Mouse (Mus musculus) layer of hippocampus, adult 18-20 months (tissue): Measurements from ENCODE around the gene Gm49378. TPM values are rescaled to one million over a fixed set of nuclear protein-coding genes. Genes with fewer than 3 reads are reported as not detected.

Experiments used
- DNase-seq, 2 experiments: peaks; one replicate each; pipeline ENCODE4 v3.0.0; 2022; ENCODE audit warnings: low spot score in 2 of 2
- total RNA-seq, 2 experiments: library from RNA; stranded (reverse); gene quantifications; 2 replicates each; pipeline ENCODE4 v1.2.3; 2021

Gene Gm49378
- total RNA-seq, 2 experiments from 2014 or later, result 2.7 to 3.8 TPM

- DNase-seq, result peak; percentile 88 to 93
Observed at GRCm38 (mm10) chr14:55590748-55591330, 46.9 kb downstream of the Gm49378 start, which contains the start of gene Psme2. TSS of gene Psme2 (minus strand) at chr14:55591113.

- DNase-seq, result no peak
Observed at GRCm38 (mm10) chr14:55589771-55590448, 47.8 kb downstream of the Gm49378 start.

- DNase-seq, result no peak
Observed at GRCm38 (mm10) chr14:55589271-55589670, 48.4 kb downstream of the Gm49378 start.

- no peak for DNase-seq
Observed at GRCm38 (mm10) chr14:55586149-55586548, 51.5 kb downstream of the Gm49378 start.

GRCm38 (mm10) chr14:55585566-55585960, 52.1 kb downstream of the Gm49378 start:
- DNase-seq, result no peak

- peak; percentile 49 to 67 for DNase-seq
Observed at GRCm38 (mm10) chr14:55584702-55585565, 52.8 kb downstream of the Gm49378 start, which contains the start of gene Emc9. TSS of gene Emc9 (minus strand) at chr14:55585302.

- DNase-seq, result no peak
Observed at GRCm38 (mm10) chr14:55584303-55584701, 53.4 kb downstream of the Gm49378 start.

- DNase-seq, result no peak
Observed at GRCm38 (mm10) chr14:55581981-55582681, 55.6 kb downstream of the Gm49378 start.

GRCm38 (mm10) chr14:55580731-55581130, 57.0 kb downstream of the Gm49378 start:
- no peak for DNase-seq

GRCm38 (mm10) chr14:55579511-55580496, 57.9 kb downstream of the Gm49378 start:
- no peak for DNase-seq

Other genes with a start within 250 kb of the Gm49378 start
- 10 to 100 TPM; 20.2 to 22.1 TPM for gene Dhrs4, start 159.1 kb downstream of the Gm49378 start, total RNA-seq
- 10 to 100 TPM; 46.8 to 50.8 TPM for gene Carmil3, start 147.2 kb downstream of the Gm49378 start, total RNA-seq
- 100 to 1,000 TPM; 653 to 657 TPM for gene Cpne6, start 127.5 kb downstream of the Gm49378 start, total RNA-seq
- 1 to 10 TPM; 1.7 to 2.2 TPM for gene Nrl, start 112.9 kb downstream of the Gm49378 start, total RNA-seq
- 10 to 100 TPM; 50.9 to 54.2 TPM for gene Pck2, start 97.6 kb downstream of the Gm49378 start, total RNA-seq
- 10 to 100 TPM; 72.2 to 83.8 TPM for gene Dcaf11, start 77.9 kb downstream of the Gm49378 start, total RNA-seq
- gene A730061H03Rik, start 77.5 kb downstream of the Gm49378 start, total RNA-seq, result 1 to 10 TPM in 1 of 2 experiments, under 1 TPM in 1; 0.79 to 1.6 TPM
- gene Fitm1, start 62.3 kb downstream of the Gm49378 start, total RNA-seq, result not detected
- gene Psme1, start 59.8 kb downstream of the Gm49378 start, total RNA-seq, result 10 to 100 TPM; 54.0 to 56.6 TPM
- gene Emc9, start 52.6 kb downstream of the Gm49378 start, total RNA-seq, result 10 to 100 TPM; 43.3 to 49.5 TPM
- 10 to 100 TPM; 53.7 to 57.4 TPM for gene Psme2, start 46.8 kb downstream of the Gm49378 start, total RNA-seq
- gene Rnf31, start 46.2 kb downstream of the Gm49378 start, total RNA-seq, result 10 to 100 TPM; 38.0 to 43.0 TPM
- gene Irf9, start 34.3 kb downstream of the Gm49378 start, total RNA-seq, result 10 to 100 TPM; 10.9 to 13.3 TPM
- 1 to 10 TPM; 1.4 to 1.8 TPM for gene Rec8, start 19.9 kb downstream of the Gm49378 start, total RNA-seq
- gene Ipo4, start 1.9 kb downstream of the Gm49378 start, total RNA-seq, result 100 to 1,000 TPM; 119 to 128 TPM
- gene Tm9sf1, start 5.9 kb upstream of the Gm49378 start, total RNA-seq, result 10 to 100 TPM; 39.6 to 40.8 TPM
- 1 to 10 TPM in 1 of 2 experiments, under 1 TPM in 1; 0.79 to 1.2 TPM for gene Tssk4, start 12.3 kb upstream of the Gm49378 start, total RNA-seq
- 10 to 100 TPM; 45.5 to 52.3 TPM for gene Mdp1, start 22.6 kb upstream of the Gm49378 start, total RNA-seq
- gene Gmpr2, start 34.0 kb upstream of the Gm49378 start, total RNA-seq, result 10 to 100 TPM; 23.3 to 26.4 TPM
- 100 to 1,000 TPM; 294 to 304 TPM for gene Nedd8, start 34.2 kb upstream of the Gm49378 start, total RNA-seq
- 10 to 100 TPM; 12.3 to 15.2 TPM for gene Tinf2, start 43.9 kb upstream of the Gm49378 start, total RNA-seq
- not detected for gene Tgm1, start 76.0 kb upstream of the Gm49378 start, total RNA-seq
- 10 to 100 TPM; 43.7 to 45.7 TPM for gene Rabggta, start 84.4 kb upstream of the Gm49378 start, total RNA-seq
- 10 to 100 TPM; 83.2 to 98.7 TPM for gene Dhrs1, start 107.8 kb upstream of the Gm49378 start, total RNA-seq
- 10 to 100 TPM; 11.7 to 14.5 TPM for gene Nop9, start 107.8 kb upstream of the Gm49378 start, total RNA-seq
- gene Cideb, start 120.6 kb upstream of the Gm49378 start, total RNA-seq, result 1 to 10 TPM; 1.7 to 2.2 TPM
- gene Ltb4r2, start 123.5 kb upstream of the Gm49378 start, total RNA-seq, result under 1 TPM; 0.12 to 0.13 TPM
- under 1 TPM in 1 of 2 experiments, not detected in 1; 0.45 TPM for gene Ltb4r1, start 128.1 kb upstream of the Gm49378 start, total RNA-seq
- 1 to 10 TPM; 3.1 to 4.4 TPM for gene Adcy4, start 146.2 kb upstream of the Gm49378 start, total RNA-seq
- 1 to 10 TPM in 1 of 2 experiments, under 1 TPM in 1; 0.52 to 1.1 TPM for gene Ripk3, start 151.0 kb upstream of the Gm49378 start, total RNA-seq
- 1 to 10 TPM; 1.4 to 2.3 TPM for gene Nfatc4, start 185.2 kb upstream of the Gm49378 start, total RNA-seq
- gene Nynrin, start 216.1 kb upstream of the Gm49378 start, total RNA-seq, result 1 to 10 TPM; 7.0 to 8.0 TPM
- gene Cbln3, start 246.5 kb upstream of the Gm49378 start, total RNA-seq, result under 1 TPM; 0.15 to 0.64 TPM
- 10 to 100 TPM; 11.4 to 12.2 TPM for gene Khnyn, start 247.1 kb upstream of the Gm49378 start, total RNA-seq